Mouse (Mus musculus): ENCODE results near the gene Mesd. TPM values are rescaled to one million over a fixed set of nuclear protein-coding genes. Genes with fewer than 3 reads are reported as not detected.

The Mesd gene
- polyA plus RNA-seq, 1 experiment from 2014 or later = 123 TPM

GRCm38 (mm10) chr7:83856353-83857207 is 27.7 kb upstream of the Mesd start:
- Histone ChIP-seq H3K4me1 (no peaks in the 10 kb centered on the region; the same call in 1 of the 2 replicates), H3K9me3 (no peaks in the 10 kb centered on the region), H3K4me2 (no peak overlapping the region), H3K27me3 (replicated peaks) (no peaks in the 10 kb centered on the region), H3K4me3 (replicated peaks) (no peak overlapping the region), H3K9ac (no peak overlapping the region), H3K36me3 (no peaks in the 10 kb centered on the region), H3K27ac (peak overlapping the region; percentile 19; the same call in 1 of the 2 replicates)
- 58% methylated on average over 9 of the region's 9 CpGs for WGBS
- ATAC-seq (ENCODE audit: insufficient read depth, low FRiP score, low read depth) = no peak

DNA sequence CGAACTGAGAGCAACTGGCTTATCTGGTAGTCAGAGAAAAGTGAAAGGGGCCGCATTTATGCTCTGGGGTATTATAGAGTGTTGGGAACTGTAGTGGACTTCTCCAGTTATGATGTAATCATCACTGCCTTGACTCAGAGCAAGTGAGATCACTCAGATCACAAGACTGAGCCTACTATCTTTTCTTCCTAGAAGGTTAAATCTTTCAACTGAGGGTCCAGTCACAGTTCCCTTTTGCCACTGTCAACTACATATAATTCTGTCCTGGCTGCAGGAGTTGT is 27.1 kb upstream of the Mesd start:
- no peaks in the 10 kb centered on the region; the same call in 1 of the 2 replicates for H3K4me1 ChIP-seq

DNA sequence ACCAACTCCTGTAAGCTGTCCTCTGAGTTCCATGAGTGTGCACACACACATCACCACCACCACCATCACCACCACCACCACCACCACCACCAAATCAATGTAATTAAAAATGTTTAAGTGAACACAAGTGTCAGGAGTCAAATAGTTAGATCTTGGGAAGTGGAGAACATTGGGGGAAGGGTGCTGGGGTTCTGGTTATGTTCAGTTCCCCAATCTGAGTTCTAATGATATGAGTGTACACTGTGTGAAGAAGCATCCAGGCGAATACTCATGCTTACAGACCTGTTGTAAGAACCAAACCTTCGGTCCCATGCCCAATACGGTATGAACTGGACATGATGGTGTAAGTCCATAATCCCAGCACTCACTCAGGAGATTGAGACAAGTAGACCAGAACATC is 26.3 kb upstream of the Mesd start:
- no peaks in the 10 kb centered on the region for H3K27me3 ChIP-seq (replicated peaks)
- 86% methylated on average over 3 of the region's 3 CpGs for WGBS
- H3K9me3 ChIP-seq = no peaks in the 10 kb centered on the region
- H3K4me3 ChIP-seq (replicated peaks) = no peak overlapping the region
- no peaks in the 10 kb centered on the region; the same call in 1 of the 2 replicates for H3K4me1 ChIP-seq
- no peak overlapping the region for H3K9ac ChIP-seq
- no peak overlapping the region for H3K4me2 ChIP-seq
- H3K36me3 ChIP-seq = no peaks in the 10 kb centered on the region
- no peak for ATAC-seq (ENCODE audit: insufficient read depth, low FRiP score, low read depth)
- H3K27ac ChIP-seq = no peak overlapping the region

More for the DNA sequence above, 27.1 kb upstream of the Mesd start:
- WGBS = 77% methylated on average over 2 of the region's 2 CpGs
- H3K27me3 ChIP-seq (replicated peaks) = no peaks in the 10 kb centered on the region
- H3K36me3 ChIP-seq = no peaks in the 10 kb centered on the region
- H3K4me3 ChIP-seq (replicated peaks) = no peak overlapping the region
- H3K9ac ChIP-seq = no peak overlapping the region
- H3K9me3 ChIP-seq = no peaks in the 10 kb centered on the region
- 0 out of 2 replicates have a peak overlapping the region, but pooled peaks have one; percentile 19 for H3K27ac ChIP-seq
- no peak overlapping the region for H3K4me2 ChIP-seq
- ATAC-seq (ENCODE audit: insufficient read depth, low FRiP score, low read depth) = no peak

DNA sequence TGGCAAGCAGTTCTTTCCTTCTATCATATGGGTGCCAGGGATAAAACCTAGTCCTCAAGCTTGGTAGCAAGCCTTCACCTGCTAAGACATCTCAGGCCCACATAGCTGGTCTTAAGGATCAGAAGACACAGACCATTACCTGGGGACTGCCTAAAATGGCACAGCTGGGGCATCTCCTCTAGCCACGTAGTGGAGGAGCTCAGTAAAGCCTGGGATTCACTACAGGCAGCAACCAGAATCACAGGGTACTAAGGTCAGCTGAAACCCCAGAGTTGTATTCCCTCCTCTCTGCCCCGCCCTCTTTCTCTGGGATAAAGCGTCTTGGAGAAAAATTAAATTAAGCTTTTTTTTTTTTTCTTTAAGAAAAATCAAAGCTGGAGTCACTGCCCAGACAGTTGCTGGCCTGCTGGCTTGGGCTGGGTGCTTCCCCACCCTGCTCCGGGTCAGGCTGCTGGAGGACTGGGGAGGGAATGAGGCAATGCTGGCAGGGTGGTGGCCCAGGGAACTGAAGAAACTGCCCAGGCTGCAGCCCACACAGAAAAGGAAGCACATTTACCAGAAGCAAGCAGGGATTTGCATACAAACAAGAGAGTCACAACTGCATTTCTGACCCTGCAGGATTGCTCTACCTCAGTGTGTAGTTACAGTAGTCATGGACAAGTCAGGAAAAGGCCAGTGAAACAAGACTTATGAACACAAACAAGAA is 24.7 kb upstream of the Mesd start:
- Histone ChIP-seq H3K4me3 (replicated peaks) (no peak overlapping the region), H3K9ac (no peak overlapping the region), H3K4me2 (no peak overlapping the region), H3K27me3 (replicated peaks) (no peaks in the 10 kb centered on the region), H3K36me3 (no peaks in the 10 kb centered on the region), H3K27ac (peak overlapping the region; percentile 11; the same call in 1 of the 2 replicates), H3K9me3 (no peaks in the 10 kb centered on the region), H3K4me1 (no peaks in the 10 kb centered on the region)
- 40% methylated on average over 4 of the region's 4 CpGs for WGBS
- peak; percentile 51; the same call in 1 of the 2 replicates for ATAC-seq (ENCODE audit: insufficient read depth, low FRiP score, low read depth)

GRCm38 (mm10) chr7:83863554-83863953 is 20.7 kb upstream of the Mesd start:
- H3K27ac ChIP-seq = no peak overlapping the region
- ATAC-seq (ENCODE audit: insufficient read depth, low FRiP score, low read depth) = no peak
- no peak overlapping the region for H3K4me2 ChIP-seq
- H3K9me3 ChIP-seq = no peaks in the 10 kb centered on the region
- no peak overlapping the region for H3K4me3 ChIP-seq (replicated peaks)
- no peaks in the 10 kb centered on the region for H3K36me3 ChIP-seq
- no peaks in the 10 kb centered on the region for H3K27me3 ChIP-seq (replicated peaks)
- no peaks in the 10 kb centered on the region for H3K4me1 ChIP-seq
- H3K9ac ChIP-seq = no peak overlapping the region
- WGBS = 41% methylated on average over 2 of the region's 2 CpGs

- Histone ChIP-seq H3K4me1 (no peaks in the 10 kb centered on the region), H3K27me3 (replicated peaks) (no peaks in the 10 kb centered on the region), H3K4me3 (replicated peaks) (no peak overlapping the region), H3K9ac (no peak overlapping the region), H3K36me3 (no peaks in the 10 kb centered on the region), H3K9me3 (no peaks in the 10 kb centered on the region), H3K4me2 (no peak overlapping the region), H3K27ac (no peak overlapping the region)
- no peak for ATAC-seq (ENCODE audit: insufficient read depth, low FRiP score, low read depth)
- 85% methylated on average over 3 of the region's 3 CpGs for whole genome bisulfite sequencing
Observed at GRCm38 (mm10) chr7:83868200-83868599, 16.1 kb upstream of the Mesd start.

DNA sequence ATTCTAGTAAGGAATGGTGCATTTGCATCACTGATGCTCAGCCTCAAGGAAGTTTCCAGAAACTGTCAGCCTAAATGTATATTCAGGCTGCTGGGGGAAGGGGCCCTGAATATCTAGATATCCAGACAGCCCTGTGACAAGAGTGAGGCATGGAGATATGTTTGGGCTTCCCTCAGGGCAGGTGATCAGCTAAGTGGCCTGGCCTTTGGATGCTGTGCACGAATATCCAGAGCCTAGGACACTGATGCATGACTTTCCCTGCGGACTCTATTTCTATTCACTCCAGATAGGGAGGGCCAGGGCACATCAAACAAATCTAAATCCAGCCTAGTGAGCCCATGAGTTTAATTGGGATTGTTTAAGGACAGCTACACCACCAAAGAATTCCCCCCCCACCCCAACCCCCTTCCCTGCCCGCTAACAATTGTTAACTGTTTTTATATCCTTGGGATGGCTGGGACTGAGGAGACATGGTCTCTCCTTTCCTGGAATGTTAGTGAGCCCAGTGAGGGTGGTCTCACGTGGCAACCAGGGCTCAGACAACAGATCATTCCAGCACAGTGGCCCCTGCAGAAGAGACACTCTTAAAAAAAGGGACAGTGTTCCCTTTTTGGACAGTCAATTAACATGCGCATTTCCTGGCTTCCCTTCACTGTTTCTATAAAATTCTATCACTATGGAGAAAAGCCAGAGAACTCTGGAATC is 14.3 kb upstream of the Mesd start:
- H3K4me2 ChIP-seq = no peak overlapping the region
- H3K36me3 ChIP-seq = no peaks in the 10 kb centered on the region
- H3K27ac ChIP-seq = no peak overlapping the region
- no peak for ATAC-seq (ENCODE audit: insufficient read depth, low FRiP score, low read depth)
- H3K27me3 ChIP-seq (replicated peaks) = no peaks in the 10 kb centered on the region
- WGBS = 39% methylated on average over 5 of the region's 5 CpGs
- H3K4me3 ChIP-seq (replicated peaks) = no peak overlapping the region
- H3K4me1 ChIP-seq = no peaks in the 10 kb centered on the region
- H3K9ac ChIP-seq = no peak overlapping the region
- no peaks in the 10 kb centered on the region for H3K9me3 ChIP-seq

DNA sequence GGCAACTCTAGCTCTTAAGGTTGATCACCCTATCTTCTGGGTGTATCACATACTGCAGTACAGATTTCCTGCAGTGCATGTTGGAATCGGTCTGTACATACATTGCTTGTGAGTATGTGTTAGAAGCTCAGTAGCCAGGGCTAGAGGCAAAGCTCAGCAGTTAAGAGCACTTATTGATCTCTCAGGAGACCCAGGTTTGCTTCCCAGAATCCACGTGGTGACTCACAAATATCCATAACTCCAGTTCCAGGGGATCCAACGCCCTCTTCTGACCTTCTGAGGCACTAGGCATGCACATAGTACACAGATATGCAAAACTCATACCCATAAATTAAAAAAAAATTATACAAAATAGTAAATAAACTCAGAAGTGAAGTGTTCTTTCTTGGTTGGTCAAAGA is 7.2 kb upstream of the Mesd start:
- Histone ChIP-seq H3K27ac (no peak overlapping the region), H3K36me3 (0 out of 2 replicates have a peak, but pooled peaks cover 1% of the 10 kb centered on the region), H3K9me3 (no peaks in the 10 kb centered on the region), H3K27me3 (replicated peaks) (no peaks in the 10 kb centered on the region), H3K4me3 (replicated peaks) (no peak overlapping the region), H3K4me2 (no peak overlapping the region), H3K4me1 (peaks cover 37% of the 10 kb centered on the region), H3K9ac (no peak overlapping the region)
- ATAC-seq (ENCODE audit: insufficient read depth, low FRiP score, low read depth) = no peak
- WGBS = 70% methylated on average over 3 of the region's 3 CpGs

GRCm38 (mm10) chr7:83878676-83879448 is 5.4 kb upstream of the Mesd start:
- no peaks in the 10 kb centered on the region for H3K27me3 ChIP-seq (replicated peaks)
- H3K9me3 ChIP-seq = no peaks in the 10 kb centered on the region
- peaks cover 45% of the 10 kb centered on the region for H3K4me1 ChIP-seq
- no peak overlapping the region for H3K4me3 ChIP-seq (replicated peaks)
- ATAC-seq (ENCODE audit: insufficient read depth, low FRiP score, low read depth) = no peak
- WGBS = 26% methylated on average over 5 of the region's 5 CpGs
- no peak overlapping the region for H3K9ac ChIP-seq
- peaks cover 6% of the 10 kb centered on the region; the same call in 1 of the 2 replicates for H3K36me3 ChIP-seq
- H3K4me2 ChIP-seq = peak overlapping the region; percentile 14; the same call in 1 of the 2 replicates
- no peak overlapping the region for H3K27ac ChIP-seq

DNA sequence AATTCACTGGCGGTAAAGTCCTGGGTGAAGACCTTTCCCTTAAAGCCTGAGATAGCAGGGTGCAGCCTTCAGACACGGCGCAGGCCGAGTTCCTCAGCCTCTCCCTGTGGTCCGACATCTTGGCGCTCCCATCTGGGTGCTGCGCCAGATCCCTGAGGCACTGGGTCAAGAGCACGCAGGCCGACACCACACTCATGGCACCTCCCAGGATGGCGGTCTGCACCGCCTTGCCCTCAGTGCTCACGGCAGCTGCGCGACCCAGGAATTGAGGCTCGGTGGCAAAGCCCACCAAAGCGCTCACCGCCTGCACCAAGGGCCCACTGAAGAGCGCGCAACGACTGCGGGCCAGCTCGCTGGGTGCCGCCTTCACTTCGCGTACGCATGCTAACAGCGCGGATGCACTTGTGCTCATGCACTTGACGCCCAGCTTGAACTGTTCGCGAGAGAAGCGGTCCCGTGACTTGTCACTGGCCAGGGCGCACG is 2.1 kb upstream of the Mesd start:
- H3K4me2 ChIP-seq = peak overlapping the region; percentile 90
- H3K4me1 ChIP-seq = peaks cover 40% of the 10 kb centered on the region
- no peaks in the 10 kb centered on the region for H3K27me3 ChIP-seq (replicated peaks)
- WGBS = 85% methylated on average over 35 of the region's 35 CpGs
- H3K9ac ChIP-seq = 0 out of 2 replicates have a peak overlapping the region, but pooled peaks have one; percentile 51
- no peak for ATAC-seq (ENCODE audit: insufficient read depth, low FRiP score, low read depth)
- H3K27ac ChIP-seq = no peak overlapping the region
- H3K9me3 ChIP-seq = no peaks in the 10 kb centered on the region
- H3K36me3 ChIP-seq = peaks cover 6% of the 10 kb centered on the region; the same call in 1 of the 2 replicates
- H3K4me3 ChIP-seq (replicated peaks) = peak overlapping the region; percentile 61

GRCm38 (mm10) chr7:83882633-83883275 is 1.5 kb upstream of the Mesd start:
- peak overlapping the region; percentile 51 for H3K9ac ChIP-seq
- H3K36me3 ChIP-seq = peaks cover 6% of the 10 kb centered on the region; the same call in 1 of the 2 replicates
- H3K4me1 ChIP-seq = peaks cover 40% of the 10 kb centered on the region
- ATAC-seq (ENCODE audit: insufficient read depth, low FRiP score, low read depth) = 0 out of 2 replicates have a peak, but pooled peaks have one; percentile 5
- no peaks in the 10 kb centered on the region for H3K27me3 ChIP-seq (replicated peaks)
- peak overlapping the region; percentile 98 for H3K27ac ChIP-seq
- peak overlapping the region; percentile 90 for H3K4me2 ChIP-seq
- peak overlapping the region; percentile 61 for H3K4me3 ChIP-seq (replicated peaks)
- no peaks in the 10 kb centered on the region for H3K9me3 ChIP-seq
- WGBS = 17% methylated on average over 49 of the region's 56 CpGs
